Mouse (Mus musculus) heart, adult 2 months (tissue): Measurements from ENCODE around the gene Sstr2.

ENCODE experiments used
- EP300 ChIP-seq: fragments of 200-500 bp; IDR thresholded peaks from 2 replicates; pipeline ENCODE4 v1.6.1; 2011; ENCODE audit warnings: low read depth, low read length, control low read depth; ENCODE audit not compliant: insufficient read depth
- POLR2A ChIP-seq: fragments of 200-500 bp; IDR thresholded peaks from 2 replicates; pipeline ENCODE4 v1.6.1; 2011; ENCODE audit warnings: mild to moderate bottlenecking, low read depth, low read length, control low read depth; ENCODE audit not compliant: insufficient read depth

DNA sequence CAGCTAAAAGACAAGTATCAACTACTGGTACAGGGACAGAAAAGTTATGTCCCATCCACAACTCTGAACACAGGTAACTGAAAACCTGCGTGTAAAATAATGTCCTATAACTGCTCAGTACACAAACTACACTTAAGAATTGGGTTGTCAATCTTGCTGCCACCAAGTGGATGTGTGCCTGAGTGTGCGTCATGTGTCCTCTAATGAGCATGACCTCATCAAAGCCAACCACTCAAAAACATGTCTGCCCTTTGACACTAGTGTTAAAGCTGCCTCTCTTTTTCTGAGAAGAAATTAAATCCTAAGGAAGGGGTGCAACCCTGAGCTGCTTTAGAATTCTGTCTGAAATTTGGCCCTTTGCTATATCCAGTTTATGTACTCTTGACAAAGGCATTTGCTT, 45.1 kb downstream of the Sstr2 start:
- TF ChIP-seq POLR2A (no peak), EP300 (no peak)
